Mouse (Mus musculus) kidney, adult 2 months (tissue): ENCODE data around the gene Gm21627. TPM values are rescaled to one million over a fixed set of nuclear protein-coding genes. Genes with fewer than 3 reads are reported as not detected.
"Not testable (repeated sequence)": the region's sequence is repeated elsewhere in the genome, so short reads cannot be mapped to it uniquely, and the experiment has no call there.

Source experiments
- DNase-seq: peaks from one replicate; pipeline ENCODE4 v3.0.0; 2021
- H3K27ac ChIP-seq: fragments of 200-500 bp; 2 replicates; pipeline ENCODE4 v1.5.1; 2012; ENCODE audit warnings: low read depth, low read length, control low read depth, inconsistent platforms; ENCODE audit not compliant: insufficient read depth
- H3K27me3 ChIP-seq: fragments of 200-500 bp; replicated peaks from 2 replicates; pipeline ENCODE4 v1.6.1; 2012; ENCODE audit warnings: mild to moderate bottlenecking, moderate library complexity, low read length, inconsistent platforms; ENCODE audit not compliant: control insufficient read depth, insufficient read depth
- H3K36me3 ChIP-seq: fragments of 200-500 bp; 2 replicates; pipeline ENCODE4 v1.6.1; 2012; ENCODE audit warnings: mild to moderate bottlenecking, moderate library complexity, low read length, inconsistent platforms; ENCODE audit not compliant: control insufficient read depth, insufficient read depth
- H3K4me1 ChIP-seq: fragments of 200-500 bp; 2 replicates; pipeline ENCODE4 v1.6.1; 2011; ENCODE audit warnings: low read length; ENCODE audit not compliant: control insufficient read depth, insufficient read depth
- H3K4me3 ChIP-seq: fragments of 200-500 bp; 2 replicates; pipeline ENCODE4 v1.5.1; 2011; ENCODE audit warnings: mild to moderate bottlenecking, low read depth, low read length, control low read depth; ENCODE audit not compliant: insufficient read depth
- WGBS: fragments of 180-500 bp; shearing (Covaris S2); methylation state at CpG from one replicate; pipeline ENCODE4 v1.1.7; 2018; 5-methylcytosine and 5-hydroxymethylcytosine counted together
- polyA plus RNA-seq: library from polyadenylated mRNA; depleted of rRNA; stranded (reverse); fragments of >200 nt; gene quantifications from 2 replicates; pipeline ENCODE4 v1.2.3, GENCODE M21; 2012; rRNA removed

The Gm21627 gene
- polyA plus RNA-seq: not detected in 2 replicates

DNA sequence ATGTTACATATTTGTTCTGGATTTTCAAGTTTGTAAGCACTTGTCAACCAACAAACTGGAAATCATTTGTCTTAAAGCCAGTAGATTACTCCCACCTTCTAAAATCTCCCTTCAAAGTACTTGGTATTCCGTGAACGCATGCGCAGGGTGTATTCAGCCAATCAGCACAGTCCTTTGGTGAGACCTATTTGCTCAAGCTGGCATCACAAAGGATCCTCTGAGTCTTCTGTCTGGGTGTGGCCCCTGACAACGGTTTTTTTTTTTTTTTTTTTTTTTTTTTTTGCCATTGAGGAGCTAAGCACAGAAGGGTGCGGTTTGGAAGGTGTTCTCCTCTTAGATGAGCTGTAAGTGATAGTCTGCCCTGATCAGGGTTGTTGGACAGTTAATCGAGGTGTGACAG, at the start of gene Gm21627:
Gene Gm21627 (plus strand): TSS at position 301 of the 400 bp plus-strand sequence.
- H3K4me3 ChIP-seq, H3K36me3 ChIP-seq, DNase-seq, H3K27ac ChIP-seq, H3K4me1 ChIP-seq, H3K27me3 ChIP-seq: not testable (repeated sequence)
- WGBS: no CpG with 5 or more reads among the region's 6 CpGs
